Mouse (Mus musculus) stomach, embryonic 14.5 days (tissue): ENCODE measurements around the gene U90926. TPM values are rescaled to one million over a fixed set of nuclear protein-coding genes. Genes with fewer than 3 reads are reported as not detected.

Experiments
- ATAC-seq: fragments of 200-750 bp; cut with Nextera tagmentation; 2 replicates; pipeline ENCODE4 v1.8.0; 2017; ENCODE audit warnings: low read depth, moderate TSS enrichment; ENCODE audit not compliant: insufficient number of reproducible peaks, insufficient read depth, low FRiP score
- H3K27ac ChIP-seq: fragments of 300-500 bp; sonication (generic); 2 replicates; pipeline ENCODE4 v1.5.1; 2014; ENCODE audit warnings: mild to moderate bottlenecking, low read length, moderate library complexity, mixed read lengths
- H3K27me3 ChIP-seq: fragments of 300-500 bp; sonication (generic); 2 replicates; pipeline ENCODE4 v1.6.1; 2014; ENCODE audit warnings: low read length, control low read depth, mixed read lengths; ENCODE audit not compliant: control insufficient read depth, insufficient read depth
- H3K36me3 ChIP-seq: fragments of 300-500 bp; sonication (generic); 2 replicates; pipeline ENCODE4 v1.6.1; 2014; ENCODE audit warnings: mild to moderate bottlenecking, control low read depth, low read length, moderate library complexity, mixed read lengths; ENCODE audit not compliant: control insufficient read depth, insufficient read depth
- H3K4me1 ChIP-seq: fragments of 300-500 bp; sonication (generic); 2 replicates; pipeline ENCODE4 v1.6.1; 2014; ENCODE audit warnings: low read length, control low read depth, mixed read lengths; ENCODE audit not compliant: control insufficient read depth, insufficient read depth
- H3K4me2 ChIP-seq: fragments of 300-500 bp; sonication (generic); replicated peaks from 2 replicates; pipeline ENCODE4 v1.6.1; 2014; ENCODE audit warnings: low read depth, low read length, control low read depth
- H3K4me3 ChIP-seq: fragments of 300-500 bp; sonication (generic); 2 replicates; pipeline ENCODE4 v1.5.1; 2014; ENCODE audit warnings: low read depth, low read length, control low read depth
- H3K9ac ChIP-seq: fragments of 300-500 bp; sonication (generic); replicated peaks from 2 replicates; pipeline ENCODE4 v1.6.1; 2014; ENCODE audit warnings: low read depth, mild to moderate bottlenecking, control low read depth, low read length, moderate library complexity, mixed read lengths
- H3K9me3 ChIP-seq: fragments of 300-500 bp; sonication (generic); 2 replicates; pipeline ENCODE4 v1.6.1; 2016; ENCODE audit warnings: low read depth, low read length, control low read depth; ENCODE audit not compliant: control insufficient read depth
- WGBS: fragments of 180-500 bp; shearing (Covaris S2); extraction: QIAGEN DNeasy Blood & Tissue Kit; methylation state at CpG from one replicate; pipeline ENCODE4 v1.1.7; 2014; 5-methylcytosine and 5-hydroxymethylcytosine counted together
- polyA plus RNA-seq: library from polyadenylated mRNA; unstranded; fragments of >200 nt; fragmentation: Nextera tagmentation; extraction: Ambion mirVana; gene quantifications from 2 replicates; pipeline ENCODE4 v1.2.1, GENCODE M21; 2014

Gene U90926
- polyA plus RNA-seq, 1 experiment from 2014 or later = not detected

- 87% methylated on average over 9 of the region's 9 CpGs for WGBS
- no peak overlapping the region for H3K4me3 ChIP-seq
These were observed 30.3 kb upstream of the U90926 start for GRCm38 (mm10) chr5:92245483-92245882.

GRCm38 (mm10) chr5:92244900-92245299 lies 29.7 kb upstream of the U90926 start:
- Histone ChIP-seq H3K4me3 (no peak overlapping the region), H3K27me3 (no peaks in the 10 kb centered on the region), H3K27ac (no peak overlapping the region), H3K4me1 (no peaks in the 10 kb centered on the region), H3K36me3 (no peaks in the 10 kb centered on the region), H3K9me3 (no peaks in the 10 kb centered on the region), H3K4me2 (no peak overlapping the region), H3K9ac (no peak overlapping the region)
- WGBS = 95% methylated on average over 2 of the region's 2 CpGs
- ATAC-seq = no peak

More at GRCm38 (mm10) chr5:92245483-92245882, 30.3 kb upstream of the U90926 start:
- no peaks in the 10 kb centered on the region for H3K27me3 ChIP-seq
- no peak overlapping the region for H3K9ac ChIP-seq
- H3K9me3 ChIP-seq = no peaks in the 10 kb centered on the region
- H3K36me3 ChIP-seq = no peaks in the 10 kb centered on the region
- H3K4me2 ChIP-seq = no peak overlapping the region
- H3K27ac ChIP-seq = no peak overlapping the region
- ATAC-seq = no peak
- H3K4me1 ChIP-seq = no peaks in the 10 kb centered on the region

GRCm38 (mm10) chr5:92240769-92241168 lies 25.6 kb upstream of the U90926 start:
- no peak overlapping the region for H3K27ac ChIP-seq
- H3K27me3 ChIP-seq = no peaks in the 10 kb centered on the region
- H3K9ac ChIP-seq = no peak overlapping the region
- 93% methylated on average over 12 of the region's 12 CpGs for WGBS
- H3K36me3 ChIP-seq = no peaks in the 10 kb centered on the region
- ATAC-seq = no peak
- no peak overlapping the region for H3K4me2 ChIP-seq
- no peaks in the 10 kb centered on the region for H3K9me3 ChIP-seq
- no peaks in the 10 kb centered on the region for H3K4me1 ChIP-seq
- H3K4me3 ChIP-seq = no peak overlapping the region

- Histone ChIP-seq H3K27me3 (no peaks in the 10 kb centered on the region), H3K9me3 (no peaks in the 10 kb centered on the region), H3K36me3 (no peaks in the 10 kb centered on the region), H3K4me2 (0 out of 2 replicates have a peak overlapping the region, but pooled peaks have one; percentile 18), H3K4me1 (no peaks in the 10 kb centered on the region), H3K9ac (no peak overlapping the region), H3K4me3 (no peak overlapping the region; the same call in 1 of the 2 replicates), H3K27ac (no peak overlapping the region)
- WGBS = 41% methylated on average over 29 of the region's 29 CpGs
- ATAC-seq = 0 out of 2 replicates have a peak, but pooled peaks have one; percentile 26
These were observed 24.4 kb upstream of the U90926 start for GRCm38 (mm10) chr5:92239333-92240232.

DNA sequence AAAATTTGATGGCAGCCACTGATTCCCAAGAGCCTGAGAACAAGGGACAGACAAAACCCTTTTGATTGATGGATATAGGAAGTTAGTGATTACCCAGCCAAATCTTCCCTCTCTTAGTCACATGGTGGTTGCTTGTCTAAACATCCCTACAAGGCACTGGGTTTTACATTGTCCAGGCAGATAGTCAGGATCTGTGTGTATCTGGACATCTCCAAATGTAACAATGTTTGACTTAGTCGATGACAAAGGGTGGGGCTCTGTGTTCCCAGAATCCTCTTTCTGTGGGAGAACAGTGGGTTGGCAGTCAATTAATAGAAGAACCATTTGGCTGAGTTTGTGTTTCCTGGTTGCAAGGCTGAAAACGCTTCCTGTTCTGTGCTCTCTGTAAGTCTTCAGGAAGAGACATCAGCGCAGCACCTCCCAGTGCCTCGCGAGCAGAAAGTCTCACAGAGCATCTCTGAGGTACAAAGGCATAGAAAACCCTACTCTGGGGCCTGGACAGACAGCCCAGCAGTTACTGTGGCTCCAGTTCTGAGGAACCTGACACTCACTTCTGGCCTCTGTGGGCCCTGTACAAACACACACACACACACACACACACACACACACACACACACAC lies 19.8 kb upstream of the U90926 start:
- Histone ChIP-seq H3K9ac (no peak overlapping the region), H3K4me1 (no peaks in the 10 kb centered on the region), H3K4me3 (no peak overlapping the region), H3K27ac (peak overlapping the region; percentile 75; the same call in 1 of the 2 replicates), H3K4me2 (no peak overlapping the region), H3K9me3 (no peaks in the 10 kb centered on the region), H3K36me3 (no peaks in the 10 kb centered on the region), H3K27me3 (no peaks in the 10 kb centered on the region)
- peak; percentile 64; the same call in 1 of the 2 replicates for ATAC-seq
- 30% methylated on average over 5 of the region's 5 CpGs for WGBS

DNA sequence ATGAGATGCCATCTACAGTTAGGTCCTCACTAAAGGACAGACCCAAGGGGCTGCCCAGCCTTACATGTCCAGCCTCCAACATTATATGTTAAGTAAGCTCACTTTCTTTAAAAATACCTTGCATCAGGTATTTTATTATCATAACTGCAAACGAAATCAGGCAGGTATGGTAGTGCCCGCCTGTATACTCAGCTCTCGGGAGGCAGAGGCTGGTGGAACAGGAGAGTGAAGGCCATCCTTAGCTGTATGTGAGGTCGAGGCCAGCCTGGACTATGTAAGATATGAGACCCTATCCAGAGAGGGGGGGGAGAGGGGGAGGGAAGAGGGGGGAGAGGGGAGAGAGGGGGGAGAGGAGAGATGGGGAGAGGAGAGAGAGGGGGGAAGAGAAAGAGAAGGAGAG lies 18.2 kb upstream of the U90926 start:
- Histone ChIP-seq H3K27me3 (no peaks in the 10 kb centered on the region), H3K4me2 (no peak overlapping the region), H3K9me3 (no peaks in the 10 kb centered on the region), H3K27ac (no peak overlapping the region), H3K4me3 (no peak overlapping the region), H3K4me1 (no peaks in the 10 kb centered on the region), H3K9ac (no peak overlapping the region), H3K36me3 (no peaks in the 10 kb centered on the region)
- ATAC-seq = no peak
- 85% methylated on average over 4 of the region's 4 CpGs for WGBS

GRCm38 (mm10) chr5:92231836-92232235 lies 16.6 kb upstream of the U90926 start:
- Histone ChIP-seq H3K36me3 (no peaks in the 10 kb centered on the region), H3K4me2 (no peak overlapping the region), H3K27me3 (no peaks in the 10 kb centered on the region), H3K9me3 (no peaks in the 10 kb centered on the region), H3K4me3 (no peak overlapping the region), H3K27ac (no peak overlapping the region), H3K9ac (no peak overlapping the region), H3K4me1 (no peaks in the 10 kb centered on the region)
- no peak for ATAC-seq
- 79% methylated on average over 10 of the region's 10 CpGs for WGBS

DNA sequence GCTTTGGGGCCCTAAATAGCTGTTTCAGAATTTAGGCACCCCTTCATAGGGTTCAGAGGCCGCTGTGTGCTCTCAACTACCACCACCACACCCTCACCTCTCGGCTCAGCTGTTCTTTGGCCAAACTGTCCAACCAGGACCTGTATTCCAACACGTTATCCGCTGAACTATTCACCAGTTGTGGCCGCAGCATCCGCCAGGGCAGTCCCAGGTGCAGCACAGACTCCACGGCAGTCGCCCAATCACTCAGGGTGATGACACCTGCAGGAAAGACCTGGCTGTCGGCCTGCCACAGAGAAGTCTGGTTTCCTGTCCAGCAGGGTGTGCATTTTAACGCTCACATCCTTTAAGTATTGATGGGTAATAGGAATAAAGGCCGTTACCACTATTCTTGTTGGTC lies 15.1 kb upstream of the U90926 start:
- H3K27ac ChIP-seq = no peak overlapping the region
- WGBS = 71% methylated on average over 11 of the region's 11 CpGs

More for the DNA sequence above, 15.1 kb upstream of the U90926 start:
- Histone ChIP-seq H3K27me3 (no peaks in the 10 kb centered on the region), H3K4me1 (no peaks in the 10 kb centered on the region), H3K4me3 (no peak overlapping the region), H3K9me3 (no peaks in the 10 kb centered on the region), H3K36me3 (no peaks in the 10 kb centered on the region), H3K9ac (no peak overlapping the region), H3K4me2 (no peak overlapping the region)
- ATAC-seq = no peak
